Mouse (Mus musculus): ENCODE measurements at regions not wholly inside any gene's neighbourhood (a gene's known extent, or its start where the extent isn't known, plus 50 kb on each side); places are given as distances from the start of the nearest gene placed in this dataset.

- H3K27ac ChIP-seq (replicated peaks): no peak overlapping the region
- no peak overlapping the region for H3K4me2 ChIP-seq
- no peak for ATAC-seq (ENCODE audit: low FRiP score, low read depth)
- H3K9ac ChIP-seq: no peak overlapping the region
- WGBS: 89% methylated on average over 3 of the region's 3 CpGs
- 0 out of 2 replicates have a peak, but pooled peaks cover 6% of the 10 kb centered on the region for H3K4me1 ChIP-seq (replicated peaks)
- no peak overlapping the region for H3K4me3 ChIP-seq
- H3K27me3 ChIP-seq: no peaks in the 10 kb centered on the region
- H3K36me3 ChIP-seq: no peaks in the 10 kb centered on the region
- H3K9me3 ChIP-seq: no peaks in the 10 kb centered on the region
Measured at GRCm38 (mm10) chr6:61078559-61078958, 101.6 kb upstream of the Ccser1 start.

- no peaks in the 10 kb centered on the region for H3K9me3 ChIP-seq
- 29% methylated on average over 5 of the region's 5 CpGs for WGBS
Measured at GRCm38 (mm10) chr6:61080661-61081060, 99.5 kb upstream of the Ccser1 start.

GRCm38 (mm10) chr6:61083346-61083745, 96.8 kb upstream of the Ccser1 start:
- Histone ChIP-seq H3K27ac (replicated peaks) (no peak overlapping the region), H3K9me3 (no peaks in the 10 kb centered on the region), H3K4me2 (no peak overlapping the region), H3K9ac (no peak overlapping the region), H3K27me3 (no peaks in the 10 kb centered on the region), H3K4me3 (no peak overlapping the region), H3K36me3 (no peaks in the 10 kb centered on the region), H3K4me1 (replicated peaks) (0 out of 2 replicates have a peak, but pooled peaks cover 6% of the 10 kb centered on the region)
- WGBS: 72% methylated on average over 3 of the region's 3 CpGs
- no peak for ATAC-seq (ENCODE audit: low FRiP score, low read depth)

More at GRCm38 (mm10) chr6:61080661-61081060, 99.5 kb upstream of the Ccser1 start:
- H3K27me3 ChIP-seq: no peaks in the 10 kb centered on the region
- no peak overlapping the region for H3K27ac ChIP-seq (replicated peaks)
- H3K36me3 ChIP-seq: no peaks in the 10 kb centered on the region
- H3K9ac ChIP-seq: no peak overlapping the region
- no peak overlapping the region for H3K4me2 ChIP-seq
- 0 out of 2 replicates have a peak, but pooled peaks cover 6% of the 10 kb centered on the region for H3K4me1 ChIP-seq (replicated peaks)
- no peak for ATAC-seq (ENCODE audit: low FRiP score, low read depth)
- no peak overlapping the region for H3K4me3 ChIP-seq

- no peak overlapping the region; the same call in 1 of the 2 replicates for H3K27ac ChIP-seq (replicated peaks)
- H3K4me3 ChIP-seq: no peak overlapping the region
- whole genome bisulfite sequencing: 55% methylated on average over 9 of the region's 9 CpGs
- H3K36me3 ChIP-seq: no peaks in the 10 kb centered on the region
- no peaks in the 10 kb centered on the region for H3K4me1 ChIP-seq (replicated peaks)
- H3K4me2 ChIP-seq: no peak overlapping the region
- no peak overlapping the region for H3K9ac ChIP-seq
- no peaks in the 10 kb centered on the region for H3K9me3 ChIP-seq
- no peaks in the 10 kb centered on the region for H3K27me3 ChIP-seq
- ATAC-seq (ENCODE audit: low FRiP score, low read depth): peak; percentile 19; the same call in 1 of the 2 replicates
Measured at GRCm38 (mm10) chr6:61099348-61099981, 80.7 kb upstream of the Ccser1 start.

GRCm38 (mm10) chr6:61099982-61100365, 80.2 kb upstream of the Ccser1 start:
- 0 out of 2 replicates have a peak, but pooled peaks have one; percentile 23 for ATAC-seq (ENCODE audit: low FRiP score, low read depth)
- no peaks in the 10 kb centered on the region for H3K36me3 ChIP-seq
- H3K9me3 ChIP-seq: no peaks in the 10 kb centered on the region
- H3K27ac ChIP-seq (replicated peaks): no peak overlapping the region
- no peaks in the 10 kb centered on the region for H3K27me3 ChIP-seq
- H3K4me1 ChIP-seq (replicated peaks): no peaks in the 10 kb centered on the region
- no peak overlapping the region for H3K9ac ChIP-seq
- no peak overlapping the region for H3K4me2 ChIP-seq
- 17% methylated on average over 3 of the region's 3 CpGs for WGBS
- H3K4me3 ChIP-seq: no peak overlapping the region

GRCm38 (mm10) chr6:61101972-61102371, 78.2 kb upstream of the Ccser1 start:
- Histone ChIP-seq H3K4me3 (no peak overlapping the region), H3K4me2 (no peak overlapping the region), H3K27me3 (no peaks in the 10 kb centered on the region), H3K9me3 (no peaks in the 10 kb centered on the region), H3K9ac (no peak overlapping the region), H3K27ac (replicated peaks) (no peak overlapping the region), H3K4me1 (replicated peaks) (no peaks in the 10 kb centered on the region), H3K36me3 (no peaks in the 10 kb centered on the region)
- ATAC-seq (ENCODE audit: low FRiP score, low read depth): no peak
- whole genome bisulfite sequencing: 63% methylated on average over 6 of the region's 6 CpGs

- Histone ChIP-seq H3K4me2 (no peak overlapping the region), H3K9me3 (no peaks in the 10 kb centered on the region), H3K27me3 (no peaks in the 10 kb centered on the region), H3K36me3 (no peaks in the 10 kb centered on the region), H3K27ac (replicated peaks) (no peak overlapping the region), H3K4me3 (no peak overlapping the region), H3K9ac (no peak overlapping the region), H3K4me1 (replicated peaks) (no peaks in the 10 kb centered on the region)
- 55% methylated on average over 4 of the region's 4 CpGs for WGBS
- no peak for ATAC-seq (ENCODE audit: low FRiP score, low read depth)
Measured at GRCm38 (mm10) chr6:61103459-61104234, 76.5 kb upstream of the Ccser1 start.

GRCm38 (mm10) chr6:61115250-61115649, 64.9 kb upstream of the Ccser1 start:
- H3K27ac ChIP-seq (replicated peaks): no peak overlapping the region
- no peak for ATAC-seq (ENCODE audit: low FRiP score, low read depth)
- H3K4me1 ChIP-seq (replicated peaks): 0 out of 2 replicates have a peak, but pooled peaks cover 4% of the 10 kb centered on the region
- 78% methylated on average over 1 of the region's 1 CpGs for WGBS
- no peak overlapping the region for H3K4me2 ChIP-seq
- H3K9me3 ChIP-seq: no peaks in the 10 kb centered on the region
- no peak overlapping the region for H3K9ac ChIP-seq
- no peaks in the 10 kb centered on the region for H3K36me3 ChIP-seq
- no peaks in the 10 kb centered on the region for H3K27me3 ChIP-seq
- H3K4me3 ChIP-seq: no peak overlapping the region

GRCm38 (mm10) chr6:61119590-61119989, 60.5 kb upstream of the Ccser1 start:
- no peak overlapping the region for H3K4me2 ChIP-seq
- no peak overlapping the region for H3K4me3 ChIP-seq
- H3K9ac ChIP-seq: no peak overlapping the region
- ATAC-seq (ENCODE audit: low FRiP score, low read depth): no peak
- WGBS: 61% methylated on average over 2 of the region's 2 CpGs
- H3K27ac ChIP-seq (replicated peaks): no peak overlapping the region
- H3K27me3 ChIP-seq: no peaks in the 10 kb centered on the region
- H3K9me3 ChIP-seq: no peaks in the 10 kb centered on the region
- no peaks in the 10 kb centered on the region for H3K36me3 ChIP-seq
- H3K4me1 ChIP-seq (replicated peaks): 0 out of 2 replicates have a peak, but pooled peaks cover 4% of the 10 kb centered on the region

GRCm38 (mm10) chr6:61125431-61125830, 54.7 kb upstream of the Ccser1 start:
- 74% methylated on average over 3 of the region's 3 CpGs for WGBS
- Histone ChIP-seq H3K4me1 (replicated peaks) (no peaks in the 10 kb centered on the region), H3K36me3 (no peaks in the 10 kb centered on the region), H3K27ac (replicated peaks) (no peak overlapping the region), H3K9me3 (no peaks in the 10 kb centered on the region), H3K27me3 (no peaks in the 10 kb centered on the region), H3K9ac (no peak overlapping the region), H3K4me2 (no peak overlapping the region), H3K4me3 (no peak overlapping the region)
- ATAC-seq (ENCODE audit: low FRiP score, low read depth): no peak

- 67% methylated on average over 1 of the region's 1 CpGs for WGBS
- H3K4me3 ChIP-seq: no peak overlapping the region
- H3K27ac ChIP-seq (replicated peaks): no peak overlapping the region
- no peaks in the 10 kb centered on the region for H3K27me3 ChIP-seq
- no peak for ATAC-seq (ENCODE audit: low FRiP score, low read depth)
- no peak overlapping the region for H3K9ac ChIP-seq
- H3K36me3 ChIP-seq: no peaks in the 10 kb centered on the region
- no peaks in the 10 kb centered on the region for H3K9me3 ChIP-seq
- H3K4me2 ChIP-seq: no peak overlapping the region
- H3K4me1 ChIP-seq (replicated peaks): no peaks in the 10 kb centered on the region
Measured at GRCm38 (mm10) chr6:61127238-61127637, 52.9 kb upstream of the Ccser1 start.

- Histone ChIP-seq H3K9me3 (no peaks in the 10 kb centered on the region), H3K27me3 (no peaks in the 10 kb centered on the region), H3K27ac (replicated peaks) (no peak overlapping the region), H3K36me3 (no peaks in the 10 kb centered on the region), H3K4me2 (no peak overlapping the region), H3K9ac (no peak overlapping the region), H3K4me1 (replicated peaks) (no peaks in the 10 kb centered on the region), H3K4me3 (no peak overlapping the region)
- no peak for ATAC-seq (ENCODE audit: low FRiP score, low read depth)
- 88% methylated on average over 1 of the region's 1 CpGs for WGBS
Measured at GRCm38 (mm10) chr6:61128211-61128610, 51.9 kb upstream of the Ccser1 start.

Measured in hindbrain, embryonic 15.5 days (tissue).